Mouse (Mus musculus): ENCODE measurements around the gene Timm10. TPM values are rescaled to one million over a fixed set of nuclear protein-coding genes. Genes with fewer than 3 reads are reported as not detected.

The Timm10 gene
- total and polyA plus RNA-seq, 3 experiments, result 129 to 193 TPM; not detected in 1

DNA sequence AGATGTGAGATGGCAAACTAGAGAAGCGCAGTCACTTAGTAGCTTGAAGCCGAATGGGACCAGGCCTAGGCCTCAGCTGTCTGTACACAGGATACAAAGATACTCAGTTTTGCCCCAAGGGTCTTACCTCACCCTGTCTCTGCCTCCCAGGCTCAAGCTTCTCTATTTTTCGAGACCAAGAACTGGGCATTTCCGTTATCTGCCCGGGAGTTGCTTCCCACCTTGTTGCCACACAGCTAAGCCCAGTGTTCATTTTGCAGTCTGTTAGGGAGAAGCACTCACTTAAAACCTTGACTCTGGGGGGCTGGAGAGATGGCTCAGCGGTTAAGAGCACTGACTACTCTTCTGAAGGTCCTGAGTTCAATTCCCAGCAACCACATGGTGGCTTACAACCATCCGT, 22.8 kb upstream of the Timm10 start:
- TF ChIP-seq E2F4 (IDR thresholded peaks at IDR 0.05; ENCODE audit: borderline replicate concordance, low read depth, low read length) (no peak), RAD21 (IDR thresholded peaks at IDR 0.05; ENCODE audit: low read depth, low read length) (no peak), CTCF (IDR thresholded peaks at IDR 0.05 in 2 of 3, conservative IDR thresholded peaks at IDR 0.05 in 1 of 3; ENCODE audit: control insufficient read depth in 1 of 3, insufficient read depth in 1 of 3, low read depth in 2 of 3, low read length in 3 of 3, poor library complexity in 1 of 3, severe bottlenecking in 1 of 3) (no peak), CHD2 (IDR thresholded peaks at IDR 0.05; ENCODE audit: low read length) (no peak), EP300 (IDR thresholded peaks at IDR 0.05; ENCODE audit: low read depth in 1 of 2, low read length in 2 of 2) (no peak), JUND (IDR thresholded peaks at IDR 0.05; ENCODE audit: low read depth, low read length) (no peak), MYC (IDR thresholded peaks at IDR 0.05; ENCODE audit: low read depth, low read length) (no peak), ETS1 (IDR thresholded peaks at IDR 0.05; ENCODE audit: low read depth, low read length) (no peak), ZKSCAN1 (IDR thresholded peaks at IDR 0.05; ENCODE audit: low read depth, low read length) (no peak)
- Histone ChIP-seq H3K4me3 (ENCODE audit: control insufficient read depth in 1 of 2, insufficient read depth in 1 of 2, low read depth in 2 of 2, low read length in 2 of 2) (no peak overlapping the region), H3K79me2 (ENCODE audit: control insufficient read depth, insufficient read depth, low read length, poor library complexity) (no peaks in the 10 kb centered on the region), H3K9ac (ENCODE audit: control insufficient read depth, low read depth, low read length, poor library complexity, severe bottlenecking) (no peak overlapping the region), H3K27ac (ENCODE audit: control insufficient read depth, low read depth, low read length) (no peak overlapping the region), H3K36me3 (ENCODE audit: control insufficient read depth in 1 of 2, insufficient read depth in 2 of 2, low read length in 2 of 2) (peaks cover 0 to 5% of the 10 kb centered on the region in 2 experiments; a peak in 2 of 4 replicates), H3K9me3 (replicated peaks; ENCODE audit: insufficient read depth, low read length) (no peaks in the 10 kb centered on the region), H3K4me1 (ENCODE audit: control insufficient read depth in 1 of 2, insufficient read depth in 2 of 2, low read length in 2 of 2) (peaks cover 0 to 11% of the 10 kb centered on the region in 2 experiments; a peak in 2 of 4 replicates), H3K27me3 (ENCODE audit: control insufficient read depth in 1 of 2, insufficient read depth in 2 of 2, low read length in 2 of 2) (no peaks in the 10 kb centered on the region)
- DNase-seq (ENCODE audit: low read depth, low spot score), result no peak

DNA sequence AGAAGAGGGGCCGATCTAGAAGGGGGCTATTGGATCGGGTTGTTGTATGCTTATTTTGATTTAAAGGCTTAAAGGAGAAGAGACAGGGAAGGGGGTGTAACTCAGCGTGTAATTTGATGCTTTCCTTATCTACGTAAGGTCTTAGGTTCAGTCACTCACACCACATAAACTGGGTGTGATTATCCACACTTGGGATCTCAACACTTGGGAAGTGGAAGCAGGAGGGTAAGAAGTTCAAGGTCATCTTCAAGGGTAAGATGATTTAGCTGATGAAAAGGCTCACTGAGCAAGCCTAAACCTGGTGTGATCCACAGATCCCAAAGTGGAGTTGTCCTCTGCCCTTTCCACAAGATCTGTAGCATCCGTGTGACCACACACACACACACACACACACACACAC, 20.3 kb upstream of the Timm10 start:
- Histone ChIP-seq H3K9ac (ENCODE audit: control insufficient read depth, low read depth, low read length, poor library complexity, severe bottlenecking) (no peak overlapping the region), H3K27me3 (ENCODE audit: control insufficient read depth in 1 of 2, insufficient read depth in 2 of 2, low read length in 2 of 2) (no peaks in the 10 kb centered on the region), H3K36me3 (ENCODE audit: control insufficient read depth in 1 of 2, insufficient read depth in 2 of 2, low read length in 2 of 2) (peaks cover 0 to 3% of the 10 kb centered on the region in 2 experiments; a peak in 1 of 4 replicates), H3K27ac (ENCODE audit: control insufficient read depth, low read depth, low read length) (no peak overlapping the region), H3K79me2 (ENCODE audit: control insufficient read depth, insufficient read depth, low read length, poor library complexity) (no peaks in the 10 kb centered on the region), H3K4me1 (ENCODE audit: control insufficient read depth in 1 of 2, insufficient read depth in 2 of 2, low read length in 2 of 2) (0 out of 4 replicates have a peak, but pooled peaks cover 0 to 10% of the 10 kb centered on the region in 2 experiments), H3K9me3 (replicated peaks; ENCODE audit: insufficient read depth, low read length) (no peaks in the 10 kb centered on the region), H3K4me3 (ENCODE audit: control insufficient read depth in 1 of 2, insufficient read depth in 1 of 2, low read depth in 2 of 2, low read length in 2 of 2) (no peak overlapping the region)
- DNase-seq (ENCODE audit: low read depth, low spot score), result no peak
- TF ChIP-seq MAX (IDR thresholded peaks at IDR 0.05; ENCODE audit: low read length), result no peak
- TF ChIP-seq KAT2A (conservative IDR thresholded peaks at IDR 0.05; ENCODE audit: low read depth, low read length), result no peak
- no peak for TF ChIP-seq TCF12 (IDR thresholded peaks at IDR 0.05; ENCODE audit: low read depth, low read length)

DNA sequence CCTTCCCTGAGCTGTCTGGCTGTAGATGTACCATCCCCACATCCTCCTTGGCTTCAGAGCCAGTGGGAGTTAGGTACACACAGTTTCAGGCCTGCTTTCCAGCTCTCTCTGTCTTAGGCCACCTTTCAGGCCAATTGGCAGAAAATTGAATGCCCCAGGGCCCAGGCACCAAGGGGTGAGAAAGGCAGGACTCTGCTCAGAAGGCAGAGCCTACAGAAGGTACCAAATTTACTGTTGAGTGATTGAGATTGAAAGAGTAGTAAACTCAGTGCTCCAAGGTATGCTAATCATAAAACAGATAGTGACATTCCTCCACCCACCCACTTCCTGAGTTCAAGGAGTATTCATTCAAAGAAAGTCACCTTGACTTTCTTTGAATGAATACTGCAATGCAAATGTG, 17.5 kb upstream of the Timm10 start:
- Histone ChIP-seq H3K9ac (ENCODE audit: control insufficient read depth, low read depth, low read length, poor library complexity, severe bottlenecking) (no peak overlapping the region), H3K79me2 (ENCODE audit: control insufficient read depth, insufficient read depth, low read length, poor library complexity) (no peaks in the 10 kb centered on the region), H3K27ac (ENCODE audit: control insufficient read depth, low read depth, low read length) (no peak overlapping the region), H3K4me3 (ENCODE audit: control insufficient read depth in 1 of 2, insufficient read depth in 1 of 2, low read depth in 2 of 2, low read length in 2 of 2) (no peak overlapping the region), H3K36me3 (ENCODE audit: control insufficient read depth in 1 of 2, insufficient read depth in 2 of 2, low read length in 2 of 2) (peaks cover 0 to 15% of the 10 kb centered on the region in 2 experiments; a peak in 2 of 4 replicates), H3K9me3 (replicated peaks; ENCODE audit: insufficient read depth, low read length) (no peaks in the 10 kb centered on the region), H3K27me3 (ENCODE audit: control insufficient read depth in 1 of 2, insufficient read depth in 2 of 2, low read length in 2 of 2) (no peaks in the 10 kb centered on the region), H3K4me1 (ENCODE audit: control insufficient read depth in 1 of 2, insufficient read depth in 2 of 2, low read length in 2 of 2) (peaks cover 4 to 15% of the 10 kb centered on the region in 2 experiments; a peak in 3 of 4 replicates)
- no peak for DNase-seq (ENCODE audit: low read depth, low spot score)
- no peak for TF ChIP-seq CTCF (IDR thresholded peaks at IDR 0.05 in 2 of 3, conservative IDR thresholded peaks at IDR 0.05 in 1 of 3; ENCODE audit: control insufficient read depth in 1 of 3, insufficient read depth in 1 of 3, low read depth in 2 of 3, low read length in 3 of 3, poor library complexity in 1 of 3, severe bottlenecking in 1 of 3)
- no peak for TF ChIP-seq GATA1 (IDR thresholded peaks at IDR 0.05; ENCODE audit: low read depth, low read length)
